Mouse (Mus musculus) intestine, embryonic 15.5 days (tissue): ENCODE measurements around the gene Mrps2. TPM values are rescaled to one million over a fixed set of nuclear protein-coding genes. Genes with fewer than 3 reads are reported as not detected.

ENCODE experiments used
- ATAC-seq: fragments of 200-750 bp; cut with Nextera tagmentation; 2 replicates; pipeline ENCODE4 v1.8.0; 2017; ENCODE audit warnings: moderate TSS enrichment, moderate library complexity
- H3K27ac ChIP-seq: fragments of 300-500 bp; sonication (generic); 2 replicates; pipeline ENCODE4 v1.5.1; 2015; ENCODE audit warnings: mild to moderate bottlenecking, inconsistent platforms
- H3K27me3 ChIP-seq: fragments of 300-500 bp; sonication (generic); replicated peaks from 2 replicates; pipeline ENCODE4 v1.6.1; 2015; ENCODE audit warnings: inconsistent platforms
- H3K36me3 ChIP-seq: fragments of 300-500 bp; sonication (generic); 2 replicates; pipeline ENCODE4 v1.6.1; 2015; ENCODE audit warnings: inconsistent platforms
- H3K4me1 ChIP-seq: fragments of 300-500 bp; sonication (generic); replicated peaks from 2 replicates; pipeline ENCODE4 v1.6.1; 2015; ENCODE audit warnings: inconsistent platforms
- H3K4me2 ChIP-seq: fragments of 300-500 bp; sonication (generic); replicated peaks from 2 replicates; pipeline ENCODE4 v1.6.1; 2015; ENCODE audit warnings: mild to moderate bottlenecking, inconsistent platforms
- H3K4me3 ChIP-seq: fragments of 300-500 bp; sonication (generic); replicated peaks from 2 replicates; pipeline ENCODE4 v1.5.1; 2015; ENCODE audit warnings: inconsistent platforms
- H3K9ac ChIP-seq: fragments of 300-500 bp; sonication (generic); 2 replicates; pipeline ENCODE4 v1.6.1; 2015; ENCODE audit warnings: inconsistent platforms
- H3K9me3 ChIP-seq: fragments of 300-500 bp; sonication (generic); 2 replicates; pipeline ENCODE4 v1.6.1; 2016; ENCODE audit warnings: inconsistent platforms
- WGBS: fragments of 180-500 bp; shearing (Covaris S2); methylation state at CpG from one replicate; pipeline ENCODE4 v1.1.7; 2015; 5-methylcytosine and 5-hydroxymethylcytosine counted together
- polyA plus RNA-seq: library from polyadenylated mRNA; unstranded; fragments of >200 nt; fragmentation: Nextera tagmentation; extraction: Ambion mirVana; gene quantifications from 2 replicates; pipeline ENCODE4 v1.2.1, GENCODE M21; 2015

Gene Mrps2
- polyA plus RNA-seq, 1 experiment from 2014 or later: 66.0 TPM

DNA sequence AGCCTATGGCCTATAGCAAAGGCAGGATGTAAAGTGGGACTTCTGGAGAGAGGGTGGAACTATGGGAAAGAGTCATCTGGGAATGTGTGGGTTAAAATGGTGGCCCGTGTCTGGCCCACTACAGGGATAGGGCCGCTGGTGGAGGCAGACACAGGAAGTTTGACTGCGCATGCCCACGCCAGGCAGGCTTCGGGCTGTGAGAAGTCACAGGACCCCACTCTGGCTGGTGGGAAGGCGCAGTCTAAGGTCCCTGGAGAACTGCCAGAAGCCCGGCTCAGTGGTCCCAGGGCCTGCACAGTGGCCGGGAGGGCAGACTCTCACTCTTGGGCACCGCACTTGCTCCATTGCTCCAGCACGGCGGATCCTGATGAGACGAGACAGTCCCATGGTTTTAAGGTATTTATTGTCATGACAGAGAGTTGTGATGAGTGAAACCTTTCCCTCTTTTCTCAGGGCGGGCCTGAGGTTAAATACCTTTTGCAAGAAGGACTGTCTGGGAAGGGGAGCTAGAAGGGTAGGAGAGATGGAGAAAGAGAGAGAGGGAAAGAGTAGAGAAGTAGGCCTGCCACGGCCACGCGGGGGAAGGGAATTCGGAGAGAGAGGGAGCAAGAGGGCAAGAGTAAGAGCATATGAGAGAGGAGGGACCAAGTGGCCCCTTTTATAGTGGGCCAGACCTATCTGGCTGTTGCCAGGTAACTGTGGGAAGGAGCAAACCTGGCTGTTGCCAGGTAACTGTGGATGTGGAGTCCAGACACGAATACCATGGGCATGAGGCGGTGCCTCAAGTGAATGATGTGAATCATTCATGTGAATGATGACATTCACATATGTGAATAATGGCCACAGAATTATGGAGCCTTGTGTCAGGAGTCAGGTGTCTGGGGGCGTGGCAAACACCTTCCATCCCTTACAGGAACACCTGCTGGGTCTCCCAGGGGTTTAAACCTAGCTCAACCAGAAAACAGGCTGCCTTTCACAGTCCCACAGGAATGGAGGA, 11.6 kb downstream of the Mrps2 start:
- Histone ChIP-seq H3K4me2 (peak overlapping the region; percentile 57), H3K9ac (peak overlapping the region; percentile 44), H3K4me1 (peaks cover 8% of the 10 kb centered on the region), H3K4me3 (peak overlapping the region; percentile 42), H3K36me3 (no peaks in the 10 kb centered on the region), H3K27me3 (no peaks in the 10 kb centered on the region), H3K9me3 (no peaks in the 10 kb centered on the region), H3K27ac (peak overlapping the region; percentile 81)
- ATAC-seq: peak; percentile 64
- 39% methylated on average over 20 of the region's 20 CpGs for WGBS

GRCm38 (mm10) chr2:28483861-28484260, 16.0 kb downstream of the Mrps2 start:
- no peak overlapping the region for H3K4me2 ChIP-seq

GRCm38 (mm10) chr2:28494521-28494920, 26.7 kb downstream of the Mrps2 start:
- no peak overlapping the region for H3K9ac ChIP-seq
- no peaks in the 10 kb centered on the region for H3K36me3 ChIP-seq
- WGBS: 72% methylated on average over 2 of the region's 2 CpGs
- H3K4me1 ChIP-seq: peaks cover 18% of the 10 kb centered on the region; the same call in 1 of the 2 replicates
- ATAC-seq: no peak
- no peaks in the 10 kb centered on the region for H3K9me3 ChIP-seq
- no peaks in the 10 kb centered on the region for H3K27me3 ChIP-seq
- H3K4me2 ChIP-seq: no peak overlapping the region
- peak overlapping the region; percentile 64; the same call in 1 of the 2 replicates for H3K27ac ChIP-seq
- no peak overlapping the region for H3K4me3 ChIP-seq

More at GRCm38 (mm10) chr2:28483861-28484260, 16.0 kb downstream of the Mrps2 start:
- WGBS: 52% methylated on average over 2 of the region's 2 CpGs
- no peak overlapping the region for H3K4me3 ChIP-seq
- no peaks in the 10 kb centered on the region for H3K27me3 ChIP-seq
- H3K9ac ChIP-seq: no peak overlapping the region
- peak; percentile 74 for ATAC-seq
- no peaks in the 10 kb centered on the region for H3K9me3 ChIP-seq
- no peaks in the 10 kb centered on the region for H3K36me3 ChIP-seq
- no peak overlapping the region for H3K27ac ChIP-seq
- H3K4me1 ChIP-seq: peaks cover 8% of the 10 kb centered on the region

DNA sequence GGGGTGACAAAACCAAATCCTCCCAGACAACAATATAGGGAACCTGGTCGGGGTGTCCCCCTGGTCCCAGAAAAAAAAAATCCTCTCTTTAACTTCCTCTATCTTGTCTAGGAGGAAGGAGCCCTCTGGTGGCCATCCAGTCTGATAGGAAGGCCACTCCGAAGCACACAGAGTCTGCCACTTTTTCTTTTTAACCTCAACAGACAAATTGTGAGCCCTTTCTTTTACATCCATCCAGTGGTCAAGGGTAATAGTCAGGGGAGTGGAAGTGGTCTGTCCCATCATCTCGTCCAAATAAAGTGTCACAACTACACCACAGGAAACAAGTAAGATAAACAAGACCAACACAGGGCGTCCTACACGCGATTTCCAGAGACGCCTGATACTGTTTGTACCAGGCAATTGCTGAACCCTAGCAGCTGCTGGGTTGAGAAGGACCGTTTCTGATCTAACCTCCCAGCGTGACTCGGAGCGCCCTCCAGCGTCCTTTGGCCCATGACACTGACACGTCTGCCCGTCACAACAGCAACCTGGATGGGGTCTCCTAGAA, 27.4 kb downstream of the Mrps2 start:
- 66% methylated on average over 14 of the region's 14 CpGs for WGBS
- Histone ChIP-seq H3K4me3 (no peak overlapping the region), H3K27ac (peak overlapping the region; percentile 33; the same call in 1 of the 2 replicates), H3K27me3 (no peaks in the 10 kb centered on the region), H3K4me1 (peaks cover 18% of the 10 kb centered on the region; the same call in 1 of the 2 replicates), H3K36me3 (no peaks in the 10 kb centered on the region), H3K9me3 (no peaks in the 10 kb centered on the region), H3K9ac (no peak overlapping the region), H3K4me2 (no peak overlapping the region)
- no peak for ATAC-seq

- H3K9ac ChIP-seq: no peak overlapping the region
- ATAC-seq: 0 out of 2 replicates have a peak, but pooled peaks have one; percentile 8
- H3K27me3 ChIP-seq: no peaks in the 10 kb centered on the region
- peak overlapping the region; percentile 20; the same call in 1 of the 2 replicates for H3K4me2 ChIP-seq
- H3K36me3 ChIP-seq: no peaks in the 10 kb centered on the region
- no peak overlapping the region for H3K4me3 ChIP-seq
- H3K4me1 ChIP-seq: peaks cover 18% of the 10 kb centered on the region; the same call in 1 of the 2 replicates
- peak overlapping the region; percentile 75 for H3K27ac ChIP-seq
- H3K9me3 ChIP-seq: no peaks in the 10 kb centered on the region
- 78% methylated on average over 16 of the region's 16 CpGs for WGBS
These were observed 28.1 kb downstream of the Mrps2 start for GRCm38 (mm10) chr2:28495801-28496595.

- no peak within 1 kb of the TSS for H3K9ac ChIP-seq
These were observed 28.8 kb downstream of the Mrps2 start, which contains the start of gene Gbgt1 for GRCm38 (mm10) chr2:28496671-28497070. Gbgt1 (plus strand) TSS chr2:28496891.

GRCm38 (mm10) chr2:28497561-28497960, 29.7 kb downstream of the Mrps2 start:
- H3K9ac ChIP-seq: no peak overlapping the region
- ATAC-seq: no peak
- no peak overlapping the region for H3K4me3 ChIP-seq
- no peaks in the 10 kb centered on the region for H3K9me3 ChIP-seq
- H3K4me2 ChIP-seq: peak overlapping the region; percentile 20; the same call in 1 of the 2 replicates
- WGBS: 81% methylated on average over 5 of the region's 5 CpGs
- no peaks in the 10 kb centered on the region for H3K27me3 ChIP-seq
- H3K27ac ChIP-seq: no peak overlapping the region
- no peaks in the 10 kb centered on the region for H3K36me3 ChIP-seq
- H3K4me1 ChIP-seq: peaks cover 18% of the 10 kb centered on the region; the same call in 1 of the 2 replicates

More at GRCm38 (mm10) chr2:28496671-28497070, 28.8 kb downstream of the Mrps2 start, which contains the start of gene Gbgt1:
- ATAC-seq: peak; percentile 47; the same call in 1 of the 2 replicates
- WGBS: 65% methylated on average over 5 of the region's 5 CpGs
- Histone ChIP-seq H3K36me3 (no peaks in the 10 kb centered on the region), H3K9me3 (no peaks in the 10 kb centered on the region), H3K4me3 (no peak within 1 kb of the TSS), H3K4me1 (peaks cover 18% of the 10 kb centered on the region; the same call in 1 of the 2 replicates), H3K27me3 (no peaks in the 10 kb centered on the region), H3K27ac (peak within 1 kb of the TSS; percentile 75), H3K4me2 (peak within 1 kb of the TSS; percentile 20)

- WGBS: 83% methylated on average over 4 of the region's 4 CpGs
These were observed 30.6 kb downstream of the Mrps2 start for GRCm38 (mm10) chr2:28498431-28498830.

DNA sequence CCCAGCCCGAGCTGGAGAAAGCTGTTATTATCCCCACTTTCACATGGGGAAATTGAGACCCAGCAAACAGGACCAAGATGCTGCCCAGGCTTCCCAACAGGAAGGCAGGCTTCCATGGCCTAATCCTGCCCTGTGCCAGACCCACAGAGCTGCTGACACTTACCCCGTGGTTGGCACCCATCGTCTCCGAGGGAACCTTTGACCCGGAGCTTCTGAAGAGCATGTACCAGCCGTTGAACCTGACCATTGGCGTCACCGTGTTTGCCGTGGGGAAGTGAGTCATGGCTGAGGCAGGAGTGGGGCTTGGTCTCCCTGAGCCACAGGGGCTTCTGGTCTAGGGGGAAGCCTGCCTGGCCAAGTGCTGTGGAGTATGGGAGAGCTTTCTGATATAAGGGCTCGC, 35.1 kb downstream of the Mrps2 start:
- no peak overlapping the region for H3K4me3 ChIP-seq
- WGBS: 84% methylated on average over 10 of the region's 10 CpGs

More at GRCm38 (mm10) chr2:28498431-28498830, 30.6 kb downstream of the Mrps2 start:
- Histone ChIP-seq H3K4me1 (peaks cover 18% of the 10 kb centered on the region; the same call in 1 of the 2 replicates), H3K4me2 (no peak overlapping the region), H3K36me3 (no peaks in the 10 kb centered on the region), H3K9me3 (no peaks in the 10 kb centered on the region), H3K9ac (no peak overlapping the region), H3K27me3 (no peaks in the 10 kb centered on the region), H3K4me3 (no peak overlapping the region), H3K27ac (no peak overlapping the region)
- ATAC-seq: no peak

DNA sequence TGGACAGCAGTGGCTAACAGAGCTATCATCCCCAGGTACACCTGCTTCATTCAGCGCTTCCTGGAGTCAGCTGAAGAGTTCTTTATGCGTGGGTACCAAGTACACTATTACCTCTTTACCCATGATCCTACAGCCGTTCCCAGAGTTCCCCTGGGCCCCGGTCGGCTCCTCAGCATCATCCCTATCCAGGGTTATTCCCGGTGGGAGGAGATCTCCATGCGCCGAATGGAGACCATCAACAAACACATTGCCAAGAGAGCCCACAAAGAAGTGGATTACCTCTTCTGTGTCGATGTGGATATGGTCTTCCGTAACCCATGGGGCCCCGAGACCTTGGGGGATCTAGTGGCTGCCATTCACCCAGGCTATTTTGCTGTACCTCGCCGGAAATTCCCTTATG, 36.8 kb downstream of the Mrps2 start:
- H3K4me3 ChIP-seq: no peak overlapping the region
- no peaks in the 10 kb centered on the region for H3K9me3 ChIP-seq
- no peaks in the 10 kb centered on the region for H3K4me1 ChIP-seq
- no peak for ATAC-seq
- H3K27ac ChIP-seq: no peak overlapping the region
- H3K27me3 ChIP-seq: no peaks in the 10 kb centered on the region
- H3K9ac ChIP-seq: no peak overlapping the region
- no peaks in the 10 kb centered on the region for H3K36me3 ChIP-seq
- no peak overlapping the region for H3K4me2 ChIP-seq
- 90% methylated on average over 13 of the region's 13 CpGs for WGBS

More for the DNA sequence above, 35.1 kb downstream of the Mrps2 start:
- ATAC-seq: no peak
- H3K27ac ChIP-seq: no peak overlapping the region
- H3K36me3 ChIP-seq: no peaks in the 10 kb centered on the region
- no peaks in the 10 kb centered on the region for H3K4me1 ChIP-seq
- no peaks in the 10 kb centered on the region for H3K27me3 ChIP-seq
- H3K9ac ChIP-seq: no peak overlapping the region
- no peak overlapping the region for H3K4me2 ChIP-seq
- no peaks in the 10 kb centered on the region for H3K9me3 ChIP-seq

DNA sequence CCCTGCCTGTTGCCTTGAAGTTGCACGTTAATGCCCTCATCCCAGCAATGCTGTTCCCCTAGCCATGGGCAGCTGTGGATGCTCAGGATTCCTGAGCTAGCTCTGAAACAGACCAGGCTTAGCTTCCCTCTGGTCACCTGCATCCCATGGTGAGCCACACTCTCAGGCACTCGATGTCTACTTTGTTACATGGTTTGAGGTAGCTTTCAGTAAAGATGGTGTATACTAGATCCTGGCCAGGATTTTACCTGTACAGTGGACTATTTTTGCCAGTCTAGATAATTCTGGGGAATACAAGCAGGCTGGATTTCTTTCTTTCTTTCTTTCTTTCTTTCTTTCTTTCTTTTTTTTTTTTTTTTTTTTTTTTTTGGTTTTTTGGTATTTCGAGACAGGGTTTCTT, 37.9 kb downstream of the Mrps2 start, which contains the start of gene Gm10134:
Gene Gm10134, plus strand, starts transcription at position 301 of the 400 bp plus-strand sequence.
- Histone ChIP-seq H3K9me3 (no peaks in the 10 kb centered on the region), H3K4me1 (no peaks in the 10 kb centered on the region), H3K27ac (no peak within 1 kb of the TSS), H3K27me3 (no peaks in the 10 kb centered on the region), H3K36me3 (no peaks in the 10 kb centered on the region), H3K9ac (no peak within 1 kb of the TSS), H3K4me3 (no peak within 1 kb of the TSS), H3K4me2 (no peak within 1 kb of the TSS)
- 80% methylated on average over 3 of the region's 3 CpGs for WGBS
- ATAC-seq: no peak
